ENCODE assay signal across 7 mouse cellular contexts in genomic region chr5:91517077-91517476, GRCm38 (mm10). TPM values are rescaled to one million over a fixed set of nuclear protein-coding genes. Genes with fewer than 3 reads are reported as not detected.
DNase-seq lines count a peak whose midpoint lies in the region; ATAC-seq and TF ChIP-seq lines count a peak whose summit lies in the region.

No protein-coding gene starts in this region.

- H3K4me3 ChIP-seq in CH12.LX (replicated peaks in 1 of 3; ENCODE audit: low read depth in 2 of 3, low read length in 2 of 3, poor library complexity in 1 of 3) (no peak overlapping the region), E14TG2a.4 (replicated peaks; ENCODE audit: low read length) (0 out of 2 replicates have a peak overlapping the region, but pooled peaks have one; percentile 84)
- peak overlapping the region; percentile 48 for H3K4me3 ChIP-seq in hindbrain, embryonic 12.5 days

- H3K9ac ChIP-seq in CH12.LX (ENCODE audit: insufficient read depth, low read depth), result no peak overlapping the region
- no peak overlapping the region; the same call in 1 of the 2 replicates for H3K9ac ChIP-seq in hindbrain, embryonic 12.5 days

- no peaks in the 10 kb centered on the region for H3K27me3 ChIP-seq in CH12.LX (replicated peaks)
- peaks cover 28% of the 10 kb centered on the region for H3K27me3 ChIP-seq in E14TG2a.4 (ENCODE audit: insufficient read depth, low read length)
- peaks cover 10% of the 10 kb centered on the region for H3K27me3 ChIP-seq in hindbrain, embryonic 12.5 days

- no peak for TF ChIP-seq EP300 in CH12.LX (IDR thresholded peaks at IDR 0.05; ENCODE audit: low read length)

- no peaks in the 10 kb centered on the region for H3K79me2 ChIP-seq in CH12.LX (replicated peaks; ENCODE audit: control insufficient read depth, extremely low read depth, insufficient read depth, poor library complexity, severe bottlenecking)

- 24% methylated on average over 6 of the region's 6 CpGs for WGBS in hindbrain, embryonic 12.5 days

- no peak overlapping the region for H3K27ac ChIP-seq in CH12.LX (ENCODE audit: insufficient read depth, low read depth)
- no peak overlapping the region for H3K27ac ChIP-seq in hindbrain, embryonic 12.5 days

- in situ Hi-C loops in CH12.LX (cut with MboI; ENCODE audit: low pct_ligation_motif_present, low pct_unique_long_range_greater_than_20kb, low sequenced_read_pairs), result no loop called here

- TF ChIP-seq CTCF in CH12.LX (conservative IDR thresholded peaks at IDR 0.05 in 1 of 2, IDR thresholded peaks at IDR 0.05 in 1 of 2; ENCODE audit: low read depth in 2 of 2, low read length in 2 of 2), result no peak
- no peak for TF ChIP-seq CTCF in E14TG2a.4 (conservative IDR thresholded peaks at IDR 0.05; ENCODE audit: low read length)

- peak overlapping the region; percentile 76 for H3K4me2 ChIP-seq in CH12.LX (ENCODE audit: insufficient read depth, low read depth, poor library complexity, severe bottlenecking)
- H3K4me2 ChIP-seq in hindbrain, embryonic 12.5 days (replicated peaks), result peak overlapping the region; percentile 94

- H3K9me3 ChIP-seq in CH12.LX (replicated peaks; ENCODE audit: low read length), result no peaks in the 10 kb centered on the region
- no peaks in the 10 kb centered on the region for H3K9me3 ChIP-seq in E14TG2a.4 (ENCODE audit: low read length)
- H3K9me3 ChIP-seq in hindbrain, embryonic 12.5 days (replicated peaks), result no peaks in the 10 kb centered on the region

- no peak for DNase-seq in CH12.LX (ENCODE audit: extremely low read depth)
- no peak for DNase-seq in yolk sac, embryonic 10.5 days (ENCODE audit: low spot score)
- DNase-seq in T-cell, adult 2 months (ENCODE audit: low spot score), result no peak
- no peak for DNase-seq in lung, postnatal 4 days

- dilution Hi-C loops in CH12.LX (cut with MboI; ENCODE audit: extremely low pct_ligation_motif_present, extremely low pct_unique_long_range_greater_than_20kb, low sequenced_read_pairs), result no loop called here

- TF ChIP-seq POLR2A in CH12.LX (IDR thresholded peaks at IDR 0.05; ENCODE audit: low read depth, low read length), result no peak

- H3K4me1 ChIP-seq in CH12.LX (ENCODE audit: control insufficient read depth in 1 of 2, insufficient read depth in 2 of 2) (peaks cover 0 to 15% of the 10 kb centered on the region in 2 experiments; a peak in 3 of 4 replicates), E14TG2a.4 (replicated peaks; ENCODE audit: low read depth, low read length) (peaks cover 23% of the 10 kb centered on the region)
- peaks cover 14% of the 10 kb centered on the region for H3K4me1 ChIP-seq in hindbrain, embryonic 12.5 days

- H3K36me3 ChIP-seq in CH12.LX (replicated peaks in 1 of 2; ENCODE audit: control insufficient read depth in 1 of 2, insufficient read depth in 1 of 2, low read length in 1 of 2) (no peaks in the 10 kb centered on the region), E14TG2a.4 (ENCODE audit: insufficient read depth, low read length) (no peaks in the 10 kb centered on the region)
- H3K36me3 ChIP-seq in hindbrain, embryonic 12.5 days, result no peaks in the 10 kb centered on the region

- ATAC-seq in hindbrain, embryonic 12.5 days (ENCODE audit: low FRiP score), result no peak; the same call in 1 of the 2 replicates
- ATAC-seq in megakaryocyte progenitor cell, adult 5-6 weeks (replicated peaks; ENCODE audit: poor library complexity), result 0 out of 2 replicates have a peak, but pooled peaks have one; percentile 8

- TF ChIP-seq RAD21 in CH12.LX (IDR thresholded peaks at IDR 0.05; ENCODE audit: low read depth, low read length), result no peak

TF ChIP-seq in CH12.LX, 34 proteins besides CTCF, POLR2A, EP300 and RAD21:
- TF ChIP-seq ELF1 (IDR thresholded peaks at IDR 0.05; ENCODE audit: low read depth, low read length) (no peak), TBP (conservative IDR thresholded peaks at IDR 0.05; ENCODE audit: low read depth, low read length) (no peak), USF1 (IDR thresholded peaks at IDR 0.05; ENCODE audit: low read depth, low read length) (no peak), ZMIZ1 (IDR thresholded peaks at IDR 0.05; ENCODE audit: low read depth, low read length) (no peak), JUN (IDR thresholded peaks at IDR 0.05; ENCODE audit: insufficient read depth, low read depth, low read length) (no peak), CHD2 (IDR thresholded peaks at IDR 0.05; ENCODE audit: low read length) (no peak), ETS1 (conservative IDR thresholded peaks at IDR 0.05; ENCODE audit: low read depth, low read length) (no peak), MEF2A (IDR thresholded peaks at IDR 0.05; ENCODE audit: borderline replicate concordance, low read depth, low read length) (no peak), NELFE (IDR thresholded peaks at IDR 0.05; ENCODE audit: low read depth, low read length) (no peak), USF2 (conservative IDR thresholded peaks at IDR 0.05; ENCODE audit: low read depth, low read length) (no peak), TCF12 (IDR thresholded peaks at IDR 0.05; ENCODE audit: low read depth, low read length) (no peak), UBTF (IDR thresholded peaks at IDR 0.05; ENCODE audit: low read depth, low read length) (no peak), SMC3 (IDR thresholded peaks at IDR 0.05; ENCODE audit: low read depth, low read length) (no peak), NRF1 (IDR thresholded peaks at IDR 0.05; ENCODE audit: low read depth, low read length) (no peak)

RNA-seq across cellular contexts. Expression of gene Parm1, which starts 0.3 kb away (rescaled TPM):
- total RNA-seq in CH12.LX (2012; rRNA removed) (0.38 and 0.85 TPM in 2 replicates), CH12.LX (2014; rRNA removed) (0.66 and 0.90 TPM in 2 replicates)
- 2.0 and 2.6 TPM in 2 replicates for polyA plus RNA-seq in CH12.LX (2012; ENCODE audit: insufficient read length, low read depth)
- polyA plus RNA-seq in hindbrain, embryonic 12.5 days (2016; fragmentation: Nextera tagmentation; extraction: Ambion mirVana), result 8.0 and 11.3 TPM in 2 replicates
- total RNA-seq in megakaryocyte progenitor cell, adult 5-6 weeks (2015), result 0.68 and 1.8 TPM in 2 replicates
- 0.37 and 0.81 TPM in 2 replicates for total RNA-seq in megakaryocyte progenitor cell, adult 5-6 weeks (2017)

Comparison
In these comparisons a context has a peak if more than half of its experiments do, and no peak if none do; other contexts are left out.
1. H3K4me3 ChIP-seq: peak in E14TG2a.4 (single experiment) and hindbrain, embryonic 12.5 days (single experiment); none in CH12.LX (0 of 3).